8 mouse cellular contexts compared by ENCODE assay signal in genomic region chr9:123924035-123924434, GRCm38 (mm10). TPM values are rescaled to one million over a fixed set of nuclear protein-coding genes. Genes with fewer than 3 reads are reported as not detected.
DNase-seq lines count a peak whose midpoint lies in the region; ATAC-seq lines count a peak whose summit lies in the region.
"Not testable (repeated sequence)": the region's sequence is repeated elsewhere in the genome, so short reads cannot be mapped to it uniquely, and the experiment has no call there.

No protein-coding gene starts in this region.

- not testable (repeated sequence) for H3K4me3 ChIP-seq in embryonic facial prominence, embryonic 11.5 days (ENCODE audit: low read depth, low read length)
- peak overlapping the region; percentile 62 for H3K4me3 ChIP-seq in intestine, embryonic 16.5 days (ENCODE audit: low read length)

- H3K9ac ChIP-seq in embryonic facial prominence, embryonic 11.5 days (replicated peaks; ENCODE audit: low read length): peak overlapping the region; percentile 74; the same call in 1 of the 2 replicates
- H3K9ac ChIP-seq in intestine, embryonic 16.5 days (ENCODE audit: low read depth, low read length): peak overlapping the region; percentile 75; the same call in 1 of the 2 replicates

- under 1% methylated on average over 11 of the region's 11 CpGs for WGBS in embryonic facial prominence, embryonic 11.5 days
- WGBS in intestine, embryonic 16.5 days: under 1% methylated on average over 11 of the region's 11 CpGs

- DNase-seq in adrenal gland, postnatal 25 days: peak; percentile 70
- peak; percentile 80 for DNase-seq in embryonic facial prominence, embryonic 11.5 days (ENCODE audit: low spot score)
- DNase-seq in left cerebral cortex, postnatal 4 days: peak; percentile 82
- DNase-seq in mesoderm, embryonic 11.5 days (ENCODE audit: low read depth, low spot score): peak; percentile 79
- DNase-seq in right cerebral cortex, postnatal 14 days: peak; percentile 80
- DNase-seq in urinary bladder, postnatal 36 days (ENCODE audit: low spot score in 2 of 2): peak; percentile 55 to 73

- intact Hi-C loops in left cerebral cortex, postnatal 4 days (cut with DNase I): not testable (repeated sequence)

- H3K27me3 ChIP-seq in embryonic facial prominence, embryonic 11.5 days (ENCODE audit: control insufficient read depth, insufficient read depth, low read length); intestine, embryonic 16.5 days (replicated peaks; ENCODE audit: control insufficient read depth, insufficient read depth, low read length): not testable (repeated sequence)

- H3K27ac ChIP-seq in embryonic facial prominence, embryonic 11.5 days (replicated peaks; ENCODE audit: low read depth, low read length); intestine, embryonic 16.5 days (ENCODE audit: low read length): not testable (repeated sequence)

- H3K9me3 ChIP-seq in embryonic facial prominence, embryonic 11.5 days (replicated peaks; ENCODE audit: control insufficient read depth, low read length); intestine, embryonic 16.5 days (ENCODE audit: control insufficient read depth, low read length): not testable (repeated sequence)

- peak overlapping the region; percentile 72 for H3K4me2 ChIP-seq in embryonic facial prominence, embryonic 11.5 days (ENCODE audit: low read depth, low read length)
- H3K4me2 ChIP-seq in intestine, embryonic 16.5 days (ENCODE audit: low read depth, low read length): peak overlapping the region; percentile 87

- ATAC-seq in embryonic facial prominence, embryonic 11.5 days (replicated peaks; ENCODE audit: insufficient number of reproducible peaks, low FRiP score, low TSS enrichment, low read depth): peak; percentile 34
- peak; percentile 21 for ATAC-seq in granulocyte monocyte progenitor cell, adult 5-6 weeks (replicated peaks; ENCODE audit: poor library complexity, severe bottlenecking)
- ATAC-seq in intestine, embryonic 16.5 days: peak; percentile 51

- H3K36me3 ChIP-seq in embryonic facial prominence, embryonic 11.5 days (replicated peaks; ENCODE audit: control insufficient read depth, insufficient read depth, low read depth, low read length); intestine, embryonic 16.5 days (ENCODE audit: control insufficient read depth, insufficient read depth, low read length): not testable (repeated sequence)

- not testable (repeated sequence) for H3K4me1 ChIP-seq in embryonic facial prominence, embryonic 11.5 days (ENCODE audit: control insufficient read depth, insufficient read depth, low read length); intestine, embryonic 16.5 days (ENCODE audit: control insufficient read depth, insufficient read depth, low read length)

RNA-seq across cellular contexts. Expression of gene Ccr1, which starts 44.5 kb away (rescaled TPM):
- 1.1 and 1.3 TPM in 2 replicates for total RNA-seq in adrenal gland, postnatal 25 days (2021)
- 0.98 and 1.3 TPM in 2 replicates for polyA plus RNA-seq in embryonic facial prominence, embryonic 11.5 days (2014; fragmentation: Nextera tagmentation; extraction: Ambion mirVana)
- 2.1 and 3.8 TPM in 2 replicates for total RNA-seq in granulocyte monocyte progenitor cell, adult 5-6 weeks (2014; fragmentation: Nextera tagmentation)
- 4.7 and 5.6 TPM in 2 replicates for total RNA-seq in granulocyte monocyte progenitor cell, adult 5-6 weeks (2017)
- polyA plus RNA-seq in intestine, embryonic 16.5 days (2015; fragmentation: Nextera tagmentation; extraction: Ambion mirVana): 3.7 and 4.0 TPM in 2 replicates
- under 1 TPM; 0.56 to 0.74 TPM for total RNA-seq in left cerebral cortex, postnatal 4 days (2021)

RNA-seq across cellular contexts. Expression of gene Ccr1l1, which starts 54.2 kb away (rescaled TPM):
- not detected in 2 replicates for total RNA-seq in adrenal gland, postnatal 25 days (2021)
- not detected in 2 replicates for polyA plus RNA-seq in embryonic facial prominence, embryonic 11.5 days (2014; fragmentation: Nextera tagmentation; extraction: Ambion mirVana)
- not detected in 2 replicates for total RNA-seq in granulocyte monocyte progenitor cell, adult 5-6 weeks (2014; fragmentation: Nextera tagmentation)
- not detected in 2 replicates for total RNA-seq in granulocyte monocyte progenitor cell, adult 5-6 weeks (2017)
- not detected in 2 replicates for polyA plus RNA-seq in intestine, embryonic 16.5 days (2015; fragmentation: Nextera tagmentation; extraction: Ambion mirVana)
- total RNA-seq in left cerebral cortex, postnatal 4 days (2021): not detected
